Mouse (Mus musculus): Measurements from ENCODE around the gene Pptc7. TPM values are rescaled to one million over a fixed set of nuclear protein-coding genes. Genes with fewer than 3 reads are reported as not detected.
"Not testable (repeated sequence)": the region's sequence is repeated elsewhere in the genome, so short reads cannot be mapped to it uniquely, and the experiment has no call there.

The Pptc7 gene
- total RNA-seq, 2 experiments from 2014 or later, result 16.6 to 17.0 TPM

- no peak for DNase-seq (ENCODE audit: low spot score in 2 of 2)
Measured at GRCm38 (mm10) chr5:122295113-122295935, 11.2 kb downstream of the Pptc7 start.

GRCm38 (mm10) chr5:122300071-122300518 is 15.9 kb downstream of the Pptc7 start:
- no peak for DNase-seq (ENCODE audit: low spot score in 2 of 2)

GRCm38 (mm10) chr5:122302810-122303745 is 18.9 kb downstream of the Pptc7 start:
- DNase-seq (ENCODE audit: low spot score in 2 of 2), result no peak

GRCm38 (mm10) chr5:122303937-122304336 is 19.8 kb downstream of the Pptc7 start:
- DNase-seq (ENCODE audit: low spot score in 2 of 2), result no peak

- no peak for DNase-seq (ENCODE audit: low spot score in 2 of 2)
Measured at GRCm38 (mm10) chr5:122304541-122304940, 20.4 kb downstream of the Pptc7 start.

- DNase-seq (ENCODE audit: low spot score in 2 of 2), result no peak
Measured at GRCm38 (mm10) chr5:122305472-122305871, 21.3 kb downstream of the Pptc7 start.

- no peak for DNase-seq (ENCODE audit: low spot score in 2 of 2)
Measured at GRCm38 (mm10) chr5:122306536-122306935, 22.4 kb downstream of the Pptc7 start.

GRCm38 (mm10) chr5:122310699-122311098 is 26.5 kb downstream of the Pptc7 start:
- DNase-seq (ENCODE audit: low spot score in 2 of 2), result no peak

GRCm38 (mm10) chr5:122311692-122312091 is 27.5 kb downstream of the Pptc7 start:
- DNase-seq (ENCODE audit: low spot score in 2 of 2), result no peak

GRCm38 (mm10) chr5:122312346-122312745 is 28.2 kb downstream of the Pptc7 start:
- DNase-seq (ENCODE audit: low spot score in 2 of 2), result no peak

- no peak for DNase-seq (ENCODE audit: low spot score in 2 of 2)
Measured at GRCm38 (mm10) chr5:122312942-122313684, 28.9 kb downstream of the Pptc7 start.

- DNase-seq (ENCODE audit: low spot score in 2 of 2), result peak; percentile 65 to 88
Measured at GRCm38 (mm10) chr5:122314966-122315667, 31.0 kb downstream of the Pptc7 start.

- DNase-seq (ENCODE audit: low spot score in 2 of 2), result no peak
Measured at GRCm38 (mm10) chr5:122317329-122318045, 33.3 kb downstream of the Pptc7 start.

GRCm38 (mm10) chr5:122318100-122318499 is 33.9 kb downstream of the Pptc7 start:
- DNase-seq (ENCODE audit: low spot score in 2 of 2), result no peak

- not testable (repeated sequence) for DNase-seq (ENCODE audit: low spot score in 2 of 2)
Measured at GRCm38 (mm10) chr5:122318976-122319375, 34.8 kb downstream of the Pptc7 start.

GRCm38 (mm10) chr5:122319474-122320204 is 35.5 kb downstream of the Pptc7 start:
- no peak for DNase-seq (ENCODE audit: low spot score in 2 of 2)

- no peak for DNase-seq (ENCODE audit: low spot score in 2 of 2)
Measured at GRCm38 (mm10) chr5:122320205-122320781, 36.1 kb downstream of the Pptc7 start.

GRCm38 (mm10) chr5:122323523-122323922 is 39.4 kb downstream of the Pptc7 start:
- no peak for DNase-seq (ENCODE audit: low spot score in 2 of 2)
